Mouse (Mus musculus): ENCODE data around the gene Chd3. TPM values are rescaled to one million over a fixed set of nuclear protein-coding genes. Genes with fewer than 3 reads are reported as not detected.
A peak's percentile ranks its signal among the peaks of the same experiment; 100 is the strongest.

The Chd3 gene
- total RNA-seq (2021) = 10 to 100 TPM; 71.0 to 92.8 TPM
- 83.4 and 107 TPM in 2 replicates for polyA plus RNA-seq (2012; rRNA removed)
- long read RNA-seq, partial matches to known transcripts = 5 of 12 reads
- long read RNA-seq, other reads (novel, unspliced or antisense) = 6 of 12 reads

DNA sequence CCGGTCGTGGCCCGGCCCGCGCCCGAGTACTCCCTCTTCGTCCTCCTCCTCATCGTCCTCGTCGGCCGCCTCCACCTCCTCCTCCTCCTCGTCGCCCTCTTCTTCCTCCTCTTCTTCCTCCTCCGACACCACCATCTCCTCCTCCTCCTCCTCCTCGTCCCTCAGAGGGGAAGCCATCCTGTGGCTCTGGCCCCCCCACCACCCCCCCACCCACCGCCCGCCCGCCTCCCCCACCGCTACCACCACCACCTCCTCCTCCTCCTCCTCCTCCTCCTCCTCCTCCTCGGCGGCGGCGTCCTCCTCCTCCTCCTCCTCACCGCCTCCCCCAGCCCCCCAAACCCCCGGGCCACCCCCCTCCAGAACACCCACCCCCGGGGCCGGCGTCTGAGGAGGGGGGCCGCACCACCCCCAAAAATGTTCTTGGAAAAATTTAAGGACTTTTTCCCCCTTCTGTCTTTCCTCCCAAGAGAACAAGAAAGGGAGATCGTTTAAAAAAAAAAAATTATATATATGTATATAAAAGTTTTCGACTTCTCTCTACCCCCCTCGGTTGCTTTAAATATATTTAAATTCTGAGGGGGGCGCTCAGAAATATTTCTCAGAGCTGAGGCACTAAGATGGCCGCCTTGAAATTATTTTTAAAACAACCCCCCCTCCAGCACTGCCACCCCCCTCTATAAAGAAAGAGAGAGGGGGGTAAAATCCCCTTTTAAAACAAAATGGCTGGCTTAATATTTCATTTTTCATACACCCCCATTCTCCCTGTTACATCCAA is at the start of gene Chd3:
Gene Chd3 (minus strand): TSS at position 192 of the 775 bp plus-strand sequence.
- DNase-seq = no peak

GRCm38 (mm10) chr11:69417449-69418384 is 48.5 kb upstream of the Chd3 start:
- peak; percentile 97 for DNase-seq

- no peak for DNase-seq
These were observed 47.8 kb upstream of the Chd3 start for GRCm38 (mm10) chr11:69416921-69417448.

- DNase-seq = no peak
These were observed 47.3 kb upstream of the Chd3 start for GRCm38 (mm10) chr11:69416509-69416908.

- peak; percentile 74 for DNase-seq
These were observed 46.7 kb upstream of the Chd3 start for GRCm38 (mm10) chr11:69415668-69416451.

DNA sequence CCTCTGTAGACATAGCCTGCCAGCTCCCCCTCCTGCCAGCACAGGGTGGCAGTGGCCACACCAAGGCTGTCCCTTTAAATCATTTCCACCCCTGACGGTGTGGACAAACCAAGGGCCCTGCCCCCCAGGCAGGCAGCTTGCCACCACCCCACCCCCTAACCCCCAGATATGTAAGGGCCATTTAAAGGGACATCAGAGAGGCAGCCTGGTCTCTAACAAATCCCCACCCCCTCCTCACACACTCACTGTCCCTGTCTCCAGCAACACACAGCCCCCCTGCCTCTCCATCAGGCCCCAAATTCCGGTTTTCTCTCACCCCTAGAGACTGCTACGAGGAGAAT is 46.1 kb upstream of the Chd3 start:
- DNase-seq = peak; percentile 81

- no peak for DNase-seq
These were observed 45.5 kb upstream of the Chd3 start for GRCm38 (mm10) chr11:69414421-69415326.

GRCm38 (mm10) chr11:69413221-69414181 is 44.3 kb upstream of the Chd3 start, which contains the start of gene Kdm6b:
Gene Kdm6b (minus strand): TSS chr11:69413675.
- DNase-seq = no peak

DNA sequence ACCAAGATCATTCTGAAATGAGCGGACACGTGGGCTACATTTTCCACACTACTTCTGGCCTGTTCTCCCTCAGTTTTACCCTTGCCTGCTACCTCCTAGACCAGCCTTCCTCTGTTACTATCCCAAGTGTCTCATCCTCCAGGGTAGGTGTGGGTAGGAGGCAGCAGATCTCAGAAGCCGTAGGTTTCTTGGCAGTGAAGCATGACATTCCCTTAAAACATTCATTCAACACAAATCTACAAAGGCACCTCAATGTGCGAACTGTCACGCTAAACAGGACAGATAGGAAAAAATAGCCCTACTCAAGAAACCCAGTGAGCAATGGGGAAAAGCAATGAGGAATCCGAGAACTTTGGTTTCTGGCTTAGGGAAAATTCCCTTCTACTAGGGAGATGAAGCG is 43.3 kb upstream of the Chd3 start:
- DNase-seq = no peak

GRCm38 (mm10) chr11:69411538-69412203 is 42.5 kb upstream of the Chd3 start:
- peak; percentile 94 for DNase-seq

DNA sequence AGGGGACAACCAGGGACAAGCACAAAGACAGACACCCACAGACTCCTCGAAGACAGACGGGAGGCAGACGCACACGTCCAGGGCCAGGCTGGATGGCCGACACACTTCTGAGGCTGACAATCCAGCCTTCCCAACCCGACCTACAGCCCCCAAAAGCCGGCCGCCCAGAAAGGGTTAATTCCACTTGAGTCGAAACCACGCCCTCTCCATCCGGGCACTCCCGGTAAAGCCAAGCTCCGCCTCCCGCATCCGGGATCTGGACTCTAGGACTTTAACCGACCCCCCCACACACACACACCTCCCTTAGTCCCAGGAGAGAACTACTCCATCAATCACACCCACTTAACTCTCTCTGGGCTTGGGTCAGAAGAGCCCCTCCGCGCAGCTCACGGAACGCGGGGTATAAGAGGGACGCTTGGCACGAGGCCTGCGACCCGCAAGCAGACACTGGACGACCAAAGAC is 41.9 kb upstream of the Chd3 start:
- peak; percentile 96 for DNase-seq

DNA sequence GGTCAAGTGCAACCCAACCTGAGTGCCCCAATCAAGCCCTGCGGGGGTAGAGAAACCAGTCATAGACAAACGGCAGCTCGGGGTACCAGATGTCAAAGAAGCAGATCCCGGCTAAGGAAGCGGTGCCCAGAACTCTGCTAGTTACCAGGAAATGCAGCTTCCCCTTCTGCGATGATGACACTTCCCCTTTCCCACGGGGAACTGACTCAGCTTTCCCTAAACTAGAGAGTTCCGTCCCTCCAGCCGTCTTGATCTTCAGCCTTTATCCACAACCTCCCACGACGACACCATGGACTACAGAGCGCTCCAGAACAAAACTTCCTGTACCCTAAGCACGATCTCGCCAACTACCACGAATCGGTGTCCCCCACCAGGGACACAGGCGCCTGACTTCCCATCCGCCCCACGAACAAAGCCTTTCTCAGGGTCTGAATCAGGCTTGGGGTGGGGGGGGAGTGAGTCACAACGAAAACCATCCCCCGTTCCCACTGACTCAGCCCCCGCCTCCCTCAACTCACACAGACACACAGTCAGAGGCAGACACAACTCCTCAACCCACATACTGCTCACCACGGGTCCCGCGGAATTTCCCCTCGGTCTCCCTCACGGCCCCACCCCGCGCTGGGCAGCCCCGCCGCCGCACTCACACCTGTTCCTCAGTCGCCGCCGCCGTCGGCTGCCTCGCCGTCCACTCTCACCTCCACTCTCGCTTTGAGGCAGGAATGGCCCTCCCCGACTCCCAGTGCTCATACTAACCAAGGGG is 41.3 kb upstream of the Chd3 start:
- peak; percentile 88 for DNase-seq

DNA sequence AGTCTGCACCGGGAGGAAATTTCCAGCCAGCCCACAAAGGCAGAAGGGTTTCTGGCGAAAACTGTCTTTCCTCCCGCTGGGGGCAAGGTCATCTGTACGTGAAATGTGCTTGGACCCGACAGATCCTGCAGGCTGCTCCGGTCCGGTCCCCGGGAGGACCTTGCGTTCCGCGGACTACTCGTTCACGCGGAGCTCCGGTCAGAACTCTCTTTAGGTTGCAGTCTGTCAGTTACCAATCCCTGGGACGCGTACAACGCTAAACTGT is 40.8 kb upstream of the Chd3 start:
- DNase-seq = no peak

DNA sequence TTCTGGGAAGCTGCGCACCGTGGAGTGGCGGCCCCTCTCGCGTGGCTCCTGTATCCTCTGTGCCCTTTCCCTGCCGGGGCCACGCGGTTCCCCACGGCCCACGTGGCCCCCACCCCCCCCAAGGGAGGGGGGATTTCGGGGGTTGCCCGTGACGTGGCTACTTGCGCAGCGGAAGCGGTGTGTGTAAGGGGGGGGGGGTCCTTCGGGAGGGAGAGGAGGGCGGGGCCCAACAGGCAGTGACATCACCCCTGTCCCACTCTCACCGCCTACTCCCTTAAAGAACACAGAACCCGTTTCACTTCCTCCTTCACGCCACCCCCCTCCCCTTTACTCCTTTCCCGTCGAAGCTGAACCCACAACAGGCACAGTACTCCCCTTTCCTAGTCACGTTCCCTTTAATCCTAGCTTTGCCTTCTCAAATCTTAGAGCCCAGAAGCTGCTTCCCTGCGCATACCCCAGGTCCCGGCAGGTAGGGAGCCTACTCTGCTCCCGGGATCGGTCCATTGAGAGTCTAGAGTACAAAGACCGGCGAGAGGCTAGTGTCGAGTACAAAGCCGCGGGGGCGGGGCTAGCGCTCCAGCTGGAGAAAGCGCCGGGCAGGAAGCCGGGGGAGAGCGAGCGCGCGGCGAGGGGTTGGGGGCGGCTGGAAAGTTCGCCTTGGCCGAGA is 40.3 kb upstream of the Chd3 start:
- DNase-seq = peak; percentile 92

GRCm38 (mm10) chr11:69408541-69409377 is 39.6 kb upstream of the Chd3 start:
- peak; percentile 92 for DNase-seq

GRCm38 (mm10) chr11:69407724-69408004 is 38.5 kb upstream of the Chd3 start:
- no peak for DNase-seq
